7 mouse cellular contexts compared by ENCODE assay signal in genomic region chr11:79661877-79662545, GRCm38 (mm10).
A peak's percentile ranks its signal among the peaks of the same experiment; 100 is the strongest.
DNase-seq lines count a peak whose midpoint lies in the region; ATAC-seq and TF ChIP-seq lines count a peak whose summit lies in the region.

No protein-coding gene starts in this region.

- H3K9ac ChIP-seq in embryonic facial prominence, embryonic 15.5 days, result no peak overlapping the region
- H3K9ac ChIP-seq in kidney, embryonic 14.5 days (ENCODE audit: low read depth, low read length), result no peak overlapping the region
- peak overlapping the region; percentile 38; the same call in 1 of the 2 replicates for H3K9ac ChIP-seq in liver, postnatal 0 days (replicated peaks)

- no peak for TF ChIP-seq CTCF in cortical plate, adult 2 months (IDR thresholded peaks at IDR 0.05; ENCODE audit: extremely low read depth, insufficient read depth, low read length)
- no peak for TF ChIP-seq CTCF in liver, postnatal 0 days (IDR thresholded peaks at IDR 0.05; ENCODE audit: low read depth)

- H3K4me1 ChIP-seq in cortical plate, adult 2 months (ENCODE audit: control insufficient read depth, insufficient read depth, low read length), result peaks cover 14% of the 10 kb centered on the region
- peaks cover 29% of the 10 kb centered on the region for H3K4me1 ChIP-seq in embryonic facial prominence, embryonic 15.5 days
- peaks cover 14% of the 10 kb centered on the region for H3K4me1 ChIP-seq in kidney, embryonic 14.5 days (ENCODE audit: control insufficient read depth, insufficient read depth, low read length)
- peaks cover 26% of the 10 kb centered on the region for H3K4me1 ChIP-seq in liver, postnatal 0 days (ENCODE audit: insufficient read depth)

- WGBS in embryonic facial prominence, embryonic 15.5 days, result 64% methylated on average over 6 of the region's 6 CpGs
- 41% methylated on average over 6 of the region's 6 CpGs for WGBS in kidney, embryonic 14.5 days
- 60% methylated on average over 6 of the region's 6 CpGs for WGBS in liver, postnatal 0 days (ENCODE audit: insufficient replicate concordance)

- TF ChIP-seq EP300 in liver, postnatal 0 days (IDR thresholded peaks at IDR 0.05; ENCODE audit: low read depth), result no peak

- H3K36me3 ChIP-seq in embryonic facial prominence, embryonic 15.5 days, result no peaks in the 10 kb centered on the region
- no peaks in the 10 kb centered on the region for H3K36me3 ChIP-seq in kidney, embryonic 14.5 days (ENCODE audit: control insufficient read depth, insufficient read depth, low read length)
- H3K36me3 ChIP-seq in liver, postnatal 0 days (replicated peaks; ENCODE audit: insufficient read depth, low read length), result no peaks in the 10 kb centered on the region

- DNase-seq in liver, postnatal 0 days, result no peak
- DNase-seq in embryo, embryonic 11 days, result no peak
- no peak for DNase-seq in left cerebral cortex, adult 11 months (ENCODE audit: low spot score)
- DNase-seq in spleen, adult 12 weeks (ENCODE audit: low spot score), result no peak

- no peaks in the 10 kb centered on the region for H3K9me3 ChIP-seq in embryonic facial prominence, embryonic 15.5 days (replicated peaks)
- no peaks in the 10 kb centered on the region for H3K9me3 ChIP-seq in kidney, embryonic 14.5 days (ENCODE audit: control insufficient read depth, low read length)
- H3K9me3 ChIP-seq in liver, postnatal 0 days (ENCODE audit: low read length), result no peaks in the 10 kb centered on the region

- H3K4me2 ChIP-seq in embryonic facial prominence, embryonic 15.5 days (replicated peaks), result peak overlapping the region; percentile 83
- H3K4me2 ChIP-seq in kidney, embryonic 14.5 days (replicated peaks; ENCODE audit: low read depth, low read length), result peak overlapping the region; percentile 73
- peak overlapping the region; percentile 79 for H3K4me2 ChIP-seq in liver, postnatal 0 days (ENCODE audit: low read depth, low read length)

- H3K27me3 ChIP-seq in embryonic facial prominence, embryonic 15.5 days, result no peaks in the 10 kb centered on the region
- no peaks in the 10 kb centered on the region for H3K27me3 ChIP-seq in kidney, embryonic 14.5 days (ENCODE audit: control insufficient read depth, insufficient read depth, low read length)
- H3K27me3 ChIP-seq in liver, postnatal 0 days (ENCODE audit: insufficient read depth, low read length), result peaks cover 6% of the 10 kb centered on the region; the same call in 1 of the 2 replicates

- peak overlapping the region; percentile 57 for H3K4me3 ChIP-seq in cortical plate, adult 2 months (ENCODE audit: insufficient read depth, low read length)
- peak overlapping the region; percentile 50 for H3K4me3 ChIP-seq in embryonic facial prominence, embryonic 15.5 days (replicated peaks)
- peak overlapping the region; percentile 48 for H3K4me3 ChIP-seq in kidney, embryonic 14.5 days (ENCODE audit: low read length)
- no peak overlapping the region for H3K4me3 ChIP-seq in liver, postnatal 0 days (ENCODE audit: low read depth, low read length)

- H3K27ac ChIP-seq in cortical plate, adult 2 months (ENCODE audit: insufficient read depth, low read length), result peak overlapping the region; percentile 49; the same call in 1 of the 2 replicates
- H3K27ac ChIP-seq in embryonic facial prominence, embryonic 15.5 days (replicated peaks), result no peak overlapping the region
- H3K27ac ChIP-seq in kidney, embryonic 14.5 days (ENCODE audit: low read depth, low read length), result no peak overlapping the region
- H3K27ac ChIP-seq in liver, postnatal 0 days (ENCODE audit: low read depth), result 0 out of 2 replicates have a peak overlapping the region, but pooled peaks have one; percentile 19

- ATAC-seq in embryonic facial prominence, embryonic 15.5 days (ENCODE audit: insufficient number of reproducible peaks, low FRiP score, low TSS enrichment, low read depth), result no peak
- no peak for ATAC-seq in kidney, embryonic 14.5 days (ENCODE audit: low FRiP score, low TSS enrichment)
- ATAC-seq in liver, postnatal 0 days, result no peak; the same call in 1 of the 2 replicates

- no peak for TF ChIP-seq POLR2A in cortical plate, adult 2 months (IDR thresholded peaks at IDR 0.05; ENCODE audit: extremely low read depth, insufficient read depth, low read length)

Comparison
In these comparisons a context has a peak if more than half of its experiments do, and no peak if none do; other contexts are left out.
1. H3K27ac ChIP-seq: peak in cortical plate, adult 2 months (single experiment) and liver, postnatal 0 days (single experiment); none in embryonic facial prominence, embryonic 15.5 days (single experiment) and kidney, embryonic 14.5 days (single experiment).
2. Peak in every context shown above with its lines, with median percentiles within 50 percentile points of each other: H3K4me2 ChIP-seq.